Mouse (Mus musculus) thymus, adult 2 months (tissue): ENCODE measurements around the gene Prelid3b. TPM values are rescaled to one million over a fixed set of nuclear protein-coding genes. Genes with fewer than 3 reads are reported as not detected.
A peak's percentile ranks its signal among the peaks of the same experiment; 100 is the strongest.

Experiments used
- DNase-seq: peaks from one replicate; pipeline ENCODE4 v3.0.0; 2021
- H3K27ac ChIP-seq: fragments of 200-500 bp; 2 replicates; pipeline ENCODE4 v1.5.1; 2012; ENCODE audit warnings: low read length, control low read depth; ENCODE audit not compliant: control insufficient read depth, insufficient read depth
- H3K27me3 ChIP-seq: fragments of 200-500 bp; 2 replicates; pipeline ENCODE4 v1.6.1; 2012; ENCODE audit warnings: mild to moderate bottlenecking, low read length, moderate library complexity, mixed read lengths; ENCODE audit not compliant: control insufficient read depth, insufficient read depth
- H3K36me3 ChIP-seq: fragments of 200-500 bp; 2 replicates; pipeline ENCODE4 v1.6.1; 2012; ENCODE audit warnings: mild to moderate bottlenecking, low read length, moderate library complexity; ENCODE audit not compliant: control insufficient read depth, insufficient read depth
- H3K4me1 ChIP-seq: fragments of 200-500 bp; replicated peaks from 2 replicates; pipeline ENCODE4 v1.6.1; 2012; ENCODE audit warnings: low read length; ENCODE audit not compliant: control insufficient read depth, insufficient read depth
- H3K4me3 ChIP-seq: fragments of 200-500 bp; 2 replicates; pipeline ENCODE4 v1.5.1; 2012; ENCODE audit warnings: mild to moderate bottlenecking, low read length, control low read depth, moderate library complexity; ENCODE audit not compliant: control insufficient read depth, insufficient read depth
- CTCF ChIP-seq: fragments of 200-500 bp; IDR thresholded peaks from 2 replicates; pipeline ENCODE4 v1.5.1; 2012; ENCODE audit warnings: mild to moderate bottlenecking, control low read depth, low read length, moderate library complexity, borderline replicate concordance; ENCODE audit not compliant: control insufficient read depth, poor library complexity, insufficient read depth; ENCODE audit errors: extremely low read depth
- POLR2A ChIP-seq: fragments of 200-500 bp; IDR thresholded peaks from 2 replicates; pipeline ENCODE4 v1.6.1; 2012; ENCODE audit warnings: mild to moderate bottlenecking, low read length, control low read depth, moderate library complexity; ENCODE audit not compliant: control insufficient read depth, poor library complexity, insufficient read depth; ENCODE audit errors: extremely low read depth
- WGBS: fragments of 180-500 bp; shearing (Covaris S2); methylation state at CpG from one replicate; pipeline ENCODE4 v1.1.7; 2018; 5-methylcytosine and 5-hydroxymethylcytosine counted together
- polyA plus RNA-seq: library from polyadenylated mRNA; depleted of rRNA; stranded (reverse); fragments of >200 nt; gene quantifications from 2 replicates; pipeline ENCODE4 v1.2.3, GENCODE M21; 2012; rRNA removed

Gene Prelid3b
- polyA plus RNA-seq, result 62.8 and 67.4 TPM in 2 replicates

- TF ChIP-seq CTCF (peak; percentile 64; the same call in 1 of the 2 replicates), POLR2A (peak; percentile 83)
- Histone ChIP-seq H3K36me3 (no peaks in the 10 kb centered on the region), H3K4me3 (peak within 1 kb of the TSS; percentile 79), H3K27me3 (no peaks in the 10 kb centered on the region), H3K4me1 (peaks cover 17% of the 10 kb centered on the region), H3K27ac (0 out of 2 replicates have a peak within 1 kb of the TSS, but pooled peaks have one; percentile 13)
- DNase-seq, result peak; percentile 100
- WGBS, result under 1% methylated on average over 53 of the region's 53 CpGs
Observed at GRCm38 (mm10) chr2:174472818-174473549, at the start of gene Prelid3b. TSS of gene Prelid3b (minus strand) at chr2:174473081.

- Histone ChIP-seq H3K4me1 (no peaks in the 10 kb centered on the region), H3K27me3 (no peaks in the 10 kb centered on the region), H3K36me3 (no peaks in the 10 kb centered on the region), H3K4me3 (no peak overlapping the region), H3K27ac (no peak overlapping the region)
- DNase-seq, result no peak
- WGBS, result 96% methylated on average over 3 of the region's 3 CpGs
- TF ChIP-seq POLR2A, result no peak
- TF ChIP-seq CTCF, result no peak
Observed at GRCm38 (mm10) chr2:174522134-174522533, 49.3 kb upstream of the Prelid3b start.

GRCm38 (mm10) chr2:174517141-174518079 lies 44.5 kb upstream of the Prelid3b start:
- no peak overlapping the region for H3K4me3 ChIP-seq
- H3K36me3 ChIP-seq, result no peaks in the 10 kb centered on the region
- no peaks in the 10 kb centered on the region for H3K27me3 ChIP-seq
- H3K4me1 ChIP-seq, result no peaks in the 10 kb centered on the region
- TF ChIP-seq POLR2A (no peak), CTCF (no peak)
- DNase-seq, result no peak
- no peak overlapping the region for H3K27ac ChIP-seq
- WGBS, result 62% methylated on average over 8 of the region's 8 CpGs

- H3K27me3 ChIP-seq, result no peaks in the 10 kb centered on the region
- DNase-seq, result no peak
- no peaks in the 10 kb centered on the region for H3K4me1 ChIP-seq
- H3K4me3 ChIP-seq, result no peak overlapping the region
- no peaks in the 10 kb centered on the region for H3K36me3 ChIP-seq
- no peak overlapping the region for H3K27ac ChIP-seq
- 90% methylated on average over 4 of the region's 4 CpGs for WGBS
- TF ChIP-seq POLR2A (no peak), CTCF (no peak)
Observed at GRCm38 (mm10) chr2:174514887-174515286, 42.0 kb upstream of the Prelid3b start.

- Histone ChIP-seq H3K27me3 (no peaks in the 10 kb centered on the region), H3K4me1 (no peaks in the 10 kb centered on the region), H3K4me3 (no peak overlapping the region), H3K36me3 (no peaks in the 10 kb centered on the region), H3K27ac (no peak overlapping the region)
- TF ChIP-seq CTCF (no peak), POLR2A (no peak)
- DNase-seq, result no peak
- 92% methylated on average over 5 of the region's 5 CpGs for WGBS
Observed at GRCm38 (mm10) chr2:174513827-174514226, 40.9 kb upstream of the Prelid3b start.

- H3K27ac ChIP-seq, result no peak overlapping the region
- H3K4me1 ChIP-seq, result no peaks in the 10 kb centered on the region
- WGBS, result 64% methylated on average over 8 of the region's 8 CpGs
- H3K27me3 ChIP-seq, result no peaks in the 10 kb centered on the region
- H3K36me3 ChIP-seq, result no peaks in the 10 kb centered on the region
- TF ChIP-seq CTCF, result no peak
- TF ChIP-seq POLR2A, result no peak
- no peak overlapping the region for H3K4me3 ChIP-seq
- DNase-seq, result no peak
Observed at GRCm38 (mm10) chr2:174509825-174510224, 36.9 kb upstream of the Prelid3b start.
